Comparison of ENCODE assay signal across 19 mouse cellular contexts in genomic region chr2:64606864-64607263, GRCm38 (mm10).
"Had no signal": no experiment of that assay in that cellular context is flagged by ENCODE, and none has a peak within 500 bp of the region (broad histone marks: within the 10 kb centered on the region; RNA-seq: fewer than 3 reads in every experiment).

No protein-coding gene starts in this region.

- H3K27ac ChIP-seq: kidney, embryonic 15.5 days; left cerebral cortex, adult 2 months; liver, embryonic 13.5 days; neural tube, embryonic 13.5 days; stomach, postnatal 0 days had no signal

- H3K9ac ChIP-seq: kidney, embryonic 15.5 days; liver, embryonic 13.5 days; neural tube, embryonic 13.5 days had no signal

- H3K4me3 ChIP-seq: kidney, embryonic 15.5 days; left cerebral cortex, adult 2 months; liver, embryonic 13.5 days; myocyte; neural tube, embryonic 13.5 days had no signal

- H3K9me3 ChIP-seq: kidney, embryonic 15.5 days; liver, embryonic 13.5 days; neural tube, embryonic 13.5 days had no signal

- H3K4me2 ChIP-seq: kidney, embryonic 15.5 days; liver, embryonic 13.5 days; neural tube, embryonic 13.5 days had no signal

- H3K36me3 ChIP-seq: kidney, embryonic 15.5 days; liver, embryonic 13.5 days; neural tube, embryonic 13.5 days had no signal

- H3K27me3 ChIP-seq: kidney, embryonic 15.5 days; liver, embryonic 13.5 days; neural tube, embryonic 13.5 days had no signal

- H3K4me1 ChIP-seq: kidney, embryonic 15.5 days; liver, embryonic 13.5 days; neural tube, embryonic 13.5 days had no signal

- DNase-seq: kidney, adult 11 months; kidney, adult 8-10 months; kidney, postnatal 10 days; kidney, postnatal 36 days; layer of hippocampus, postnatal 36 days; liver, embryonic 13.5 days; lung, adult 2 months; lung, postnatal 14 days; lung, postnatal 4 days; right cerebral cortex, adult 18-20 months; right cerebral cortex, postnatal 14 days; right cerebral cortex, postnatal 4 days; thymus, adult 2 months; thymus, postnatal 25 days had no signal
